Mouse (Mus musculus) CH12.LX (cell line): ENCODE measurements around the gene Prmt3. TPM values are rescaled to one million over a fixed set of nuclear protein-coding genes. Genes with fewer than 3 reads are reported as not detected.

Source experiments
- DNase-seq: peaks from one replicate; pipeline ENCODE4 v3.0.0-alpha.2; 2013; ENCODE audit errors: extremely low read depth
- H3K27ac ChIP-seq: 2 replicates; pipeline ENCODE4 v1.5.1; 2012; ENCODE audit warnings: low read depth, mild to moderate bottlenecking, control low read depth, moderate library complexity; ENCODE audit not compliant: insufficient read depth
- H3K27me3 ChIP-seq: replicated peaks from 2 replicates; pipeline ENCODE3; 2012; ENCODE audit warnings: inconsistent platforms
- H3K36me3 ChIP-seq, 2 experiments: replicated peaks in 1 of 2; 2 replicates each; pipeline versions ENCODE3 to v1.6.1; 2012; ENCODE audit warnings: inconsistent platforms in 1 of 2, low read length in 1 of 2, mild to moderate bottlenecking in 1 of 2, mixed read lengths in 1 of 2, moderate library complexity in 1 of 2; ENCODE audit not compliant: control insufficient read depth in 1 of 2, insufficient read depth in 1 of 2
- H3K4me1 ChIP-seq, 2 experiments: 2 replicates each; pipeline ENCODE4 v1.6.1; 2012; ENCODE audit warnings: inconsistent platforms in 1 of 2, moderate library complexity in 1 of 2; ENCODE audit not compliant: insufficient read depth in 2 of 2, control insufficient read depth in 1 of 2
- H3K4me2 ChIP-seq: 2 replicates; pipeline ENCODE4 v1.6.1; 2012; ENCODE audit warnings: low read depth, mild to moderate bottlenecking, control low read depth; ENCODE audit not compliant: poor library complexity, insufficient read depth, severe bottlenecking
- H3K4me3 ChIP-seq, 3 experiments: fragments of 150-350 bp in 1 of 3; sonication (generic) in 1 of 3; replicated peaks in 1 of 3; 2 replicates each; pipeline versions ENCODE3 to v1.5.1; 2011 to 2012; ENCODE audit warnings: low read depth in 2 of 3, low read length in 2 of 3, mild to moderate bottlenecking in 2 of 3, moderate library complexity in 2 of 3, control low read depth in 1 of 3, improper control_type of control experiment in 1 of 3, inconsistent platforms in 1 of 3, mixed read lengths in 1 of 3; ENCODE audit not compliant: poor library complexity in 1 of 3
- H3K79me2 ChIP-seq: replicated peaks from 2 replicates; pipeline ENCODE4 v1.6.1; 2012; ENCODE audit warnings: mild to moderate bottlenecking, moderate library complexity; ENCODE audit not compliant: control insufficient read depth, poor library complexity, insufficient read depth, severe bottlenecking; ENCODE audit errors: extremely low read depth
- H3K9ac ChIP-seq: 2 replicates; pipeline ENCODE4 v1.6.1; 2012; ENCODE audit warnings: low read depth, mild to moderate bottlenecking, control low read depth, moderate library complexity; ENCODE audit not compliant: insufficient read depth
- H3K9me3 ChIP-seq: replicated peaks from 2 replicates; pipeline ENCODE3; 2012; ENCODE audit warnings: low read length, inconsistent platforms, mixed read lengths
- CHD1 ChIP-seq: IDR thresholded peaks from 2 replicates; pipeline ENCODE4 v1.6.1; 2012; ENCODE audit warnings: low read depth, low read length, improper control_type of control experiment, inconsistent platforms
- CHD2 ChIP-seq: IDR thresholded peaks from 2 replicates; pipeline ENCODE4 v1.6.1; 2011; ENCODE audit warnings: low read length, improper control_type of control experiment
- E2F4 ChIP-seq: IDR thresholded peaks from 2 replicates; pipeline ENCODE4 v1.6.1; 2011; ENCODE audit warnings: low read depth, low read length, improper control_type of control experiment; ENCODE audit not compliant: insufficient replicate concordance
- JUN ChIP-seq: IDR thresholded peaks from 2 replicates; pipeline ENCODE4 v1.6.1; 2011; ENCODE audit warnings: low read depth, mild to moderate bottlenecking, low read length, improper control_type of control experiment, moderate library complexity; ENCODE audit not compliant: insufficient read depth
- KAT2A ChIP-seq: IDR thresholded peaks from 2 replicates; pipeline ENCODE4 v1.6.1; 2012; ENCODE audit warnings: low read length, improper control_type of control experiment, inconsistent platforms; ENCODE audit not compliant: insufficient replicate concordance
- MAFK ChIP-seq: IDR thresholded peaks from 2 replicates; pipeline ENCODE4 v1.6.1; 2011; ENCODE audit warnings: low read length, improper control_type of control experiment; ENCODE audit not compliant: insufficient replicate concordance
- MAZ ChIP-seq: IDR thresholded peaks from 2 replicates; pipeline ENCODE4 v1.6.1; 2012; ENCODE audit warnings: low read depth, mild to moderate bottlenecking, inconsistent platforms, low read length, improper control_type of control experiment, moderate library complexity
- MEF2A ChIP-seq: IDR thresholded peaks from 2 replicates; pipeline ENCODE4 v1.6.1; 2014; ENCODE audit warnings: low read depth, mild to moderate bottlenecking, inconsistent platforms, low read length, improper control_type of control experiment, borderline replicate concordance
- MXI1 ChIP-seq: IDR thresholded peaks from 2 replicates; pipeline ENCODE4 v1.6.1; 2011; ENCODE audit warnings: mild to moderate bottlenecking, low read depth, low read length, improper control_type of control experiment
- RAD21 ChIP-seq: IDR thresholded peaks from 2 replicates; pipeline ENCODE4 v1.6.1; 2011; ENCODE audit warnings: low read depth, mild to moderate bottlenecking, low read length, improper control_type of control experiment, moderate library complexity
- RCOR1 ChIP-seq: conservative IDR thresholded peaks from 2 replicates; pipeline ENCODE4 v1.6.1; 2012; ENCODE audit warnings: low read depth, mild to moderate bottlenecking, inconsistent platforms, low read length, improper control_type of control experiment
- UBTF ChIP-seq: IDR thresholded peaks from 2 replicates; pipeline ENCODE4 v1.6.1; 2012; ENCODE audit warnings: low read depth, mild to moderate bottlenecking, inconsistent platforms, low read length, improper control_type of control experiment, moderate library complexity
- USF2 ChIP-seq: conservative IDR thresholded peaks from 2 replicates; pipeline ENCODE4 v1.6.1; 2011; ENCODE audit warnings: low read depth, low read length, improper control_type of control experiment
- ZC3H11A ChIP-seq: IDR thresholded peaks from 2 replicates; pipeline ENCODE4 v1.6.1; 2012; ENCODE audit warnings: low read depth, mild to moderate bottlenecking, inconsistent platforms, low read length, improper control_type of control experiment
- ZKSCAN1 ChIP-seq: IDR thresholded peaks from 2 replicates; pipeline ENCODE4 v1.6.1; 2012; ENCODE audit warnings: low read depth, inconsistent platforms, low read length, improper control_type of control experiment, borderline replicate concordance
- ZMIZ1 ChIP-seq: IDR thresholded peaks from 2 replicates; pipeline ENCODE4 v1.6.1; 2012; ENCODE audit warnings: low read depth, mild to moderate bottlenecking, inconsistent platforms, low read length, improper control_type of control experiment
- dilution Hi-C: fragments of 300-500 bp; cut with MboI; formaldehyde crosslinking; loops from 2 replicates; pipeline ENCODE4 v1.14.3; 2020; ENCODE audit warnings: low sequenced_read_pairs; ENCODE audit not compliant: extremely low pct_unique_long_range_greater_than_20kb, extremely low pct_ligation_motif_present
- in situ Hi-C: fragments of 300-500 bp; cut with MboI; formaldehyde crosslinking; loops from 3 replicates; pipeline ENCODE4 v1.14.3; 2019; ENCODE audit warnings: low sequenced_read_pairs, low pct_ligation_motif_present, low pct_unique_long_range_greater_than_20kb, mixed read lengths
- polyA plus RNA-seq: library from polyadenylated mRNA; unstranded; fragments of >175 nt; gene quantifications from 2 replicates; pipeline ENCODE4 v1.2.1, GENCODE M21; 2012; ENCODE audit warnings: low read depth; ENCODE audit not compliant: insufficient read length
- total RNA-seq, 2 experiments: library from RNA; depleted of rRNA; stranded (reverse); fragments of 300-350 nt in 1 of 2; fragments of >200 nt in 1 of 2; gene quantifications; 2 replicates each; pipeline ENCODE4 v1.2.3; 2012 to 2014

Prmt3 gene
- total and polyA plus RNA-seq, 3 experiments = 47.9 to 86.0 (median 54.5) TPM

GRCm38 (mm10) chr7:49807093-49807682 lies 29.0 kb downstream of the Prmt3 start:
- H3K4me3 ChIP-seq = no peak overlapping the region
- no peak overlapping the region for H3K9ac ChIP-seq
- H3K27me3 ChIP-seq = no peaks in the 10 kb centered on the region
- TF ChIP-seq MXI1 (no peak), RCOR1 (no peak), ZC3H11A (no peak), MAZ (no peak), CHD2 (no peak), JUN (no peak), KAT2A (no peak), ZKSCAN1 (no peak), E2F4 (no peak), ZMIZ1 (no peak), RAD21 (no peak), USF2 (no peak), MAFK (no peak), CHD1 (no peak), MEF2A (no peak)
- H3K9me3 ChIP-seq = no peaks in the 10 kb centered on the region
- H3K4me2 ChIP-seq = no peak overlapping the region
- in situ Hi-C loops = no loop called here
- no peak overlapping the region for H3K27ac ChIP-seq
- H3K79me2 ChIP-seq = no peaks in the 10 kb centered on the region
- no peak for DNase-seq
- H3K36me3 ChIP-seq = peaks cover 43 to 89% of the 10 kb centered on the region in 2 experiments
- dilution Hi-C loops = no loop called here
- H3K4me1 ChIP-seq = no peaks in the 10 kb centered on the region

DNA sequence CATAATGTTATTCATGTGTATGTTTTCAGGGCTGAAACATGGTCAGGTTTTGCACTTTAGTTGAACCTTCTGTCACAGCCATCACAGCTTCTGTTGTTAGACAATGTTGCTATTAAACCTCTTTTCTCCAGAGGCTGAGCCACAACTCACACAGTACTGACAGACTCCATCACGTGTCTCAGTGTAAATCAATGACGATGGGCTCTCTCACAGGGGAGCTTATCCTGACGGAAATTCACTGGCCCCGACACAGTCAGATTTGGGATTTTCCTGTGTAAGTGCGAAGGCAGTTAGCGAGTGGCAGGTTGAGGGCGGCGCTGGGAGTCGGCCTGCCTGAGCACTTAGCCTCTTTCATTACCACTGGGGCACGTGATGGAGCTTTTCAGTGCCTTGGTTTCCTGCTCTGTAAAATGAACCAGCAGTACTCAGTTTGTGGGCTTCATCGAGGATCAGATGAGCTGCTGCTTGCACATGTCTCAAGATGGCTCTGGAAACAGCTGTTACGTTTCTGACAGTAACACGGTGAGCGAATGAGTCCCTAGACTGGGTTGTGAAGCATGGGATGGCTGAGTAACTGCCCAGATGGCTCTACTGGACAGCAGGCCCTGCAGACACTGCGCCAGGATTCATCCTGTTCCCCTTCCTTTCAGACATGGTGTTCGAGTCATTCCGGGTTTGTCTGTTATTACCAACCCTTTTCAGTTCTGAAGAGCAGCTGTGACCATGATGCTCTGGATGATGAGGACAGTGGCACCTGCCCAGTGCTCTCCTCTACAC lies 29.9 kb downstream of the Prmt3 start:
- no peak overlapping the region for H3K4me3 ChIP-seq
- peaks cover 2% of the 10 kb centered on the region; the same call in 1 of the 2 replicates for H3K79me2 ChIP-seq
- no peaks in the 10 kb centered on the region for H3K9me3 ChIP-seq
- DNase-seq = no peak
- peaks cover 44 to 88% of the 10 kb centered on the region in 2 experiments for H3K36me3 ChIP-seq
- TF ChIP-seq UBTF = no peak
- dilution Hi-C loops (no loop called here), in situ Hi-C loops (no loop called here)
- H3K27ac ChIP-seq = no peak overlapping the region
- H3K9ac ChIP-seq = no peak overlapping the region
- no peaks in the 10 kb centered on the region for H3K4me1 ChIP-seq
- no peaks in the 10 kb centered on the region for H3K27me3 ChIP-seq
- no peak overlapping the region for H3K4me2 ChIP-seq
